Mouse (Mus musculus) left cerebral cortex, adult 2 months (tissue): ENCODE results near the gene Tmem52b. TPM values are rescaled to one million over a fixed set of nuclear protein-coding genes. Genes with fewer than 3 reads are reported as not detected.
A peak's percentile ranks its signal among the peaks of the same experiment; 100 is the strongest.

Experiments
- DNase-seq, 2 experiments: peaks; one replicate each; pipeline ENCODE4 v3.0.0; 2021 to 2022; ENCODE audit warnings: low spot score in 2 of 2, mixed read lengths in 1 of 2; ENCODE audit errors: extremely low spot score in 1 of 2
- H3K27ac ChIP-seq: fragments of 200-600 bp; 2 replicates; pipeline ENCODE4 v1.8.1; 2022
- H3K4me3 ChIP-seq: fragments of 200-600 bp; 2 replicates; pipeline ENCODE4 v1.8.1; 2022
- CTCF ChIP-seq: fragments of 200-600 bp; IDR thresholded peaks from 2 replicates; pipeline ENCODE4 v1.8.1; 2022; ENCODE audit warnings: antibody characterized with exemption, mild to moderate bottlenecking, moderate library complexity
- intact Hi-C: fragments of 180-260 bp; cut with DNase I; formaldehyde crosslinking; loops from one replicate; pipeline ENCODE4 v1.15.1; 2025
- total RNA-seq, 2 experiments: library from RNA; stranded (reverse); gene quantifications; 2 replicates each; pipeline ENCODE4 v1.2.3; 2021

Tmem52b gene
- total RNA-seq, 2 experiments from 2014 or later: not detected

DNA sequence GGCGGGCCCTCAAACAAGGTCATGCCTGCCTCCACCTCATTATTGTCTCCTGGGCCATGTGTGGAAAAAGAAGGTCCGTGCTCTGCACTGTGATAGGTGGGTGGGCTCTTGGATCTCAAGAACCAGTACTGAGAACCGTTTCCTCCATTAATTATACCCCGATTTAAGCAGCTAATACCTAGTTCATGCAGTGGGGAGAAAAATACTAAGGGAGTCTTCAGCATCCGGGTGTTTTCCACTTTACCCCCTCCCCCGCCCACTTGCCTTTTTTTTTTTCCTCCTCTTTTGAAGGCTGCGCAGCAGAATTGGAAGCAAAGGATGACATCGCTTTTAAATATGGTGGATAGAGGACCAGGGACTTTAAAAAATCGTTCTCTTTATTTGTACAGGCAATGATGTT lies 21.7 kb downstream of the Tmem52b start:
- peak overlapping the region; percentile 98 for H3K4me3 ChIP-seq
- peak in 1 of 2 experiments; percentile 19 for DNase-seq
- intact Hi-C loops: loop anchor here (5.0 to 10.0 kb wide), 2 partner anchors 772 to 1099 kb away; partner anchors contain the start of gene Fkbp4
- peak overlapping the region; percentile 100 for H3K27ac ChIP-seq
- TF ChIP-seq CTCF: no peak

DNA sequence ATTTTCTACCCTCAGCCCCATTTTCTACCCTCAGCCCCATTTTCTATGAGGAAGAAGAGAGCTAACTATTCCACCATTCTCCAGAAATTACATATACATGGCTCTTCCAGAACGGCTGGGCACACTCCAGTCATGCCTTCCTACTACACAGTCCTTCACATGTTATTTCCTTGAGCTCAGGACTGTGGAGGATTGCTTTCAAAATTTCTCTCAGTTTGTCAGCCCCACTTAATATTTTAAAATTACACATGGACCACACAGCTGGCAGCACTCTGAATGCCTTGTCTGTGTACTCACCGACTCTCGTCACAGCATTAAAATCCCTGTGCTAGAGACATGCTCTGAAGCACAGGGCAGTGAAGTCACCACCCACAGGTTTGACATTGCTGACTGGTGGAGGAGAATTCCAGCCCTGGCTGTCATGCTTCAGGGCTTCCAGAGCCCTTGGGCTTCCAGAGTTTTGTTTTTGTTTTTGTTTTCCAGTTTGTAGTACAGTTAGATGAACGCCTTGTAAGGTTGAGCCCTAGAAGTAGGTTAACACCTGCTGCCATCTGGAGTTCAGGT lies 22.4 kb downstream of the Tmem52b start:
- TF ChIP-seq CTCF: no peak
- Histone ChIP-seq H3K4me3 (peak overlapping the region; percentile 98), H3K27ac (peak overlapping the region; percentile 100)
- intact Hi-C loops: loop anchor here (5.0 to 10.0 kb wide), 2 partner anchors 772 to 1100 kb away; partner anchors contain the start of gene Fkbp4
- DNase-seq: peak in 1 of 2 experiments; percentile 15

DNA sequence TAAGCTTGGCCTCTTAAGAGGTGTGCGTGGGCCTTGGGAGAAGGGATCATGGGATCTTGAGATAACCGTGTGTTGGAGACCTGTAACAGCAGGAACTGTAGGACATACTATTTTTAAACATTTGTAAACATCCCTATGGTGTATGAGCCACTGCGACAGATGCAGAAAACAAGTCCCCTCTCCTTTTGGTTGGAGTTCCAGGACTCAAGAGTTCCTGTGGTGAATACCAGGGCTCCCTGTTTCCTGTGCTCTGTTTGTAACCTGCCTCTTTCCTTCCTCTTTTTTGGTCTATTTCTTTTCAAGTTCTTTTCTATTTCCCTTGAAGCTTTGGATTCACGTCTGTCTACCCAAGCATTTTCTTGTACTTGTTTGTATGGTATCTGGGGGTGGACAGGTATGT lies 23.4 kb downstream of the Tmem52b start:
- peak overlapping the region; percentile 98 for H3K4me3 ChIP-seq
- no peak for TF ChIP-seq CTCF
- intact Hi-C loops: loop anchor here (10.0 kb wide), 1 partner anchor 1101 kb away; the partner anchor contains the start of gene Fkbp4
- H3K27ac ChIP-seq: no peak overlapping the region; the same call in 1 of the 2 replicates
- DNase-seq: no peak

GRCm38 (mm10) chr6:129538555-129538954 lies 26.2 kb downstream of the Tmem52b start:
- no peak for TF ChIP-seq CTCF
- intact Hi-C loops: loop anchor here (10.0 kb wide), 1 partner anchor 1104 kb away; the partner anchor contains the start of gene Fkbp4

DNA sequence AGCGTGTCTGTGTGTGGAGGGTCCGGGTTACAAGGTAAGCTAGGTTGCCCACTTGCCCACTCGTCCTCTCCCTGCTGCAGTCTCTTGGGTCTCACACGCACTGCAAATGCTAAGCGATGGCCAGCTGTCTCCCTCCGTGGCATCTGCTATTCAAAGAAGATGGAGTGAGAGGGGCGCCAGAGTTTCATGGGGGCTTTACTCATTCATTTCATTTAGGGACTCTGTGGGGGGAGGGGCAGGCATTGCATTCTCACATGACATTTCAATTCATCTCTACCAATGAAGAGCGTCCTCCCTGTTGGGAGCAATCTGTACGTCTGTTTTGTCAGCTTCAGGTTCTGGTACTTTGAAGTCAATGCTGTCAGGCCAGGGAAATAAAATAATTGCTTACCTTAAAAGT lies 29.6 kb downstream of the Tmem52b start:
- DNase-seq: peak in 1 of 2 experiments; percentile 19
- no peak overlapping the region for H3K27ac ChIP-seq
- intact Hi-C loops: no loop called here
- TF ChIP-seq CTCF: no peak
- no peak overlapping the region for H3K4me3 ChIP-seq

More at GRCm38 (mm10) chr6:129538555-129538954, 26.2 kb downstream of the Tmem52b start:
- H3K4me3 ChIP-seq: no peak overlapping the region
- no peak for DNase-seq
- H3K27ac ChIP-seq: no peak overlapping the region

DNA sequence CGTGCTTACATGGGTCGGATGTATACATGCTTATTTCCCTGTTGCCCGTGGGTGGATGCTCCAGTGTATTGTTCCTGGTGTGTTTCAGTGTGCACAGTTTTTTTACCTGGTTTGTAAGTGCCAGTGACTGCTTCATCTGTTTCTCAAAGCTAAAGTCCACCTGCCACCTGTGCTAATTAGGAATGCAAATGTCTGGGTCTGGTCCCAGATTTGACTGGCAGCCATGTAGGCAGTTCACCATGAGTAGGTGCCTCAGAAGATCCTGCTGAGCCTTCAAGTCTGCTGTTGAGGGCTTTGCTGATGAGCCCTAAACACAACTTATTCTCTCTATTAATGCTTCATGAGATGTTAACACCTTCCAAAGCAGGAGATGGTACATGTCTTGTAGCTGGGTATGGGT lies 30.2 kb downstream of the Tmem52b start:
- no peak overlapping the region for H3K27ac ChIP-seq
- intact Hi-C loops: no loop called here
- TF ChIP-seq CTCF: no peak
- no peak for DNase-seq
- no peak overlapping the region for H3K4me3 ChIP-seq

DNA sequence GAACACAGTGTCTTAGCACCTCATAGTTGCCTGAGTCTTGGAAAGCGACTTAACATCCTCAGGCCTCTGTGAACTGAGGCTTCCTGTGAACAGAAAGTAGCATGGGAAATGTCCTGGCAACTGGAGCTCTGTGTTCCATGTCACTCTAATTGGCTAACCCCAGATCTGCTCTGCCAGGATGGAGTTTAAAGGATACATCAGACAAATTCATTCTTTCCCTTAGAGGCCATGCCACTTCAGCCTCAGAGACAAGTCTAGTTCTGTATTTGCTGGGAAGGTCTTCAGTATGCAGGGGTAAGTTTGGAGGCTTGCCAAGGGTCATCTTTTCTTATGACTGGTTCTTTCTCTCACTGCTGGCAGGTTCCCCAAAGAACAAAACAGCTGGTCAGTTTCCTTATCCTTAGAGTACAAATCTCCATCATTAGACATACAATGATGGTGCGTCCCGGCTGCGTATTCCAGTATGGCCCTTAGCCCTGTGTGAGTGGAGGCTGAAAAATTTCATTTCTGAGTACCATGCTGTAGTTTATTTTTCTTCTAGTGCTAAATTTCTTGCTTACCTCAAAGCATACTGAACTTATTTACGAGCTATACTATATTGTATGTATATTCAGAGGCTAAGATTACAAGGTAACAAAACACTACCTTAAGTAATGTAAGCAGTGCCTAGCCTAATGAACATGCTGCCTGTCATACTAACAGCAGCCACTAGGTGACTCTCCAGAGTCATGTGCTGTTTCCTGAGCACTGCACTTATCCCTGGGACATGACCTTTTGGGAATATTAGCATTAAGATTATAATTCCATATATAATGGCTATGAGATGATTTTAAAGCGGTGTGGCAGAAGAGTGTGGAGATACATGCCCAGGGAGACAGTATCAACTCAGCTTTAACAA lies 31.6 kb downstream of the Tmem52b start:
- H3K4me3 ChIP-seq: no peak overlapping the region
- peak; percentile 96 for TF ChIP-seq CTCF
- DNase-seq: peak; percentile 77 to 79
- intact Hi-C loops: no loop called here
- peak overlapping the region; percentile 4; the same call in 1 of the 2 replicates for H3K27ac ChIP-seq

- intact Hi-C loops: no loop called here
- no peak overlapping the region for H3K27ac ChIP-seq
- no peak overlapping the region for H3K4me3 ChIP-seq
- no peak for DNase-seq
- no peak for TF ChIP-seq CTCF
Observed at GRCm38 (mm10) chr6:129547277-129547676, 34.9 kb downstream of the Tmem52b start.

DNA sequence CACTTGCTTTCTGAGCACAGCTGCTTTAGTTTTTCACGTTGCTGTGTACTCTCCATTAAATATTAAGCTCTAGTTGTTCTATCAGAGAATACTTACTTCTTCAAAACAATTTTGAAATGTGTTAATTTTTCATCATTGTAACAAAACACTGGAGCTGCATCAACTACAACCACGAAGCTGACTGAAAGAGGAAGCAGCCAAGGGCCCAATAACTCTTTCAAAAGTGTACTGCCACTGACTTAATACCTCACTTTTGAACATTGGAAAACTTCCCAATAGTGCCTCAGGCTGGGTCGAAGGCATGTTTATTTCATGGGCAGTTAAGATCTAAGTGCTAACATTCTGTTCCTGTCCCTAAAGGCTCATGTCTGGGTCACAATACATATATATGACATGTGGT lies 35.7 kb downstream of the Tmem52b start:
- no peak for TF ChIP-seq CTCF
- intact Hi-C loops: no loop called here

GRCm38 (mm10) chr6:129557298-129558023 lies 45.1 kb downstream of the Tmem52b start:
- TF ChIP-seq CTCF: no peak
- DNase-seq: no peak
- no peak overlapping the region for H3K27ac ChIP-seq
- intact Hi-C loops: loop anchor here (2.0 kb wide), 1 partner anchor 39 kb away; no protein-coding TSS in a partner anchor
- H3K4me3 ChIP-seq: no peak overlapping the region

More for the DNA sequence above, 35.7 kb downstream of the Tmem52b start:
- DNase-seq: no peak
- Histone ChIP-seq H3K27ac (no peak overlapping the region), H3K4me3 (no peak overlapping the region)

DNA sequence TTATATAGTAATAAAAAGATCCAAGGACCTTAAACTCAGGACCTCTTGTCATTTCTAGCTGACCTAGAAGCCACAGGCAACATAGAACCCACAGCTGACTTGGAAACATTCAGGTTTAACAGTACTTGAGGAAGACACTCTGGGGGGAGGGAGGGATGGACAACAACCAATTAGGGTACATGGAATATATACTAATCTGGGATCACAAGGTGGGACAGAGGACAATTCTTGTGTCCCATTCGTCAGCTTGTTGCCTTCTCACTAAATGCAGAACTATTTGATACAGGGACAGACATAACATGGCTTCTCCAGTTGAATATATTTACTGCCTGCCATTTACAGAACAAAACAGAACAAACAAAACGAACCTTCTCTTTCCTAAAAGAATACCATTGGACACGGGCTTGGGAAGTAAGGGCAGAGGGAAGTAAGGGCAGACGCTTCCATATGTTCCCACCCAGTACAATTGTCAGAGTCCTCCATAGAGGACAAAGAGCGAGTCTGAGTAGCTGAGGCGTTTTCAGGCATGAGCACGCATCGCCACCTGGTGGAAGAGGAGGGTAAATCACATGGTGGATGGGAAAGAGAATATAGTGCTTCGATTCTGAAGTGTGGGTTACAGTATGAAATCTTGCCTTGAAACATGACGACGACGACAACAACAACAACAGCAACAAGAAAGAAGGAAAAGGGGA lies 46.7 kb downstream of the Tmem52b start:
- Histone ChIP-seq H3K4me3 (no peak overlapping the region), H3K27ac (no peak overlapping the region)
- peak; percentile 86 for TF ChIP-seq CTCF
- DNase-seq: peak; percentile 61 to 78
- intact Hi-C loops: loop anchor here (1.0 to 2.0 kb wide), 2 partner anchors 40 to 166 kb away; no protein-coding TSS in a partner anchor
